Mouse (Mus musculus): ENCODE results near the gene Tpk1. TPM values are rescaled to one million over a fixed set of nuclear protein-coding genes. Genes with fewer than 3 reads are reported as not detected.

The Tpk1 gene
- polyA plus RNA-seq, 1 experiment: 33.1 TPM

DNA sequence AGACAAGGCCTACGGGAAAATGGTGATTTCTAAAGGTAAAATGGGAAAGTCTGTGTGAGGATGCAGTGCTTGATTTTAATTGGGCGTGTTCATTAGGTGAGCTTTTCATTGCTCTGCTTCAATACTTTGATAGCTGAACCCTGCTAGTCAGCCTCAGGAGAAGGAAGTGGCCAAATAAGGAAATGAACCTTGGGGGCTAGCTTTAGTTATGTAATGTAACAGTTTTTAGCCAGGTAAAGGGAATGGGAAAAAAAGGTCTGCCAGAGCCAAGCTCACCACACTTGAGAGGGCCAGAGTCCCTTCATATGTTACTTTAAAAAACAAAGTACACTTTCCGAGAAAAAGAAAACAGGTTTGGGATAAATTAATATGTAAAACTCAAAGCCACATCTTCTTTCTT lies 11.5 kb upstream of the Tpk1 start:
- peaks cover 17% of the 10 kb centered on the region for H3K4me1 ChIP-seq (ENCODE audit: control insufficient read depth, insufficient read depth, low read length)
- 57% methylated on average over 3 of the region's 3 CpGs for WGBS
- DNase-seq: peak; percentile 75

DNA sequence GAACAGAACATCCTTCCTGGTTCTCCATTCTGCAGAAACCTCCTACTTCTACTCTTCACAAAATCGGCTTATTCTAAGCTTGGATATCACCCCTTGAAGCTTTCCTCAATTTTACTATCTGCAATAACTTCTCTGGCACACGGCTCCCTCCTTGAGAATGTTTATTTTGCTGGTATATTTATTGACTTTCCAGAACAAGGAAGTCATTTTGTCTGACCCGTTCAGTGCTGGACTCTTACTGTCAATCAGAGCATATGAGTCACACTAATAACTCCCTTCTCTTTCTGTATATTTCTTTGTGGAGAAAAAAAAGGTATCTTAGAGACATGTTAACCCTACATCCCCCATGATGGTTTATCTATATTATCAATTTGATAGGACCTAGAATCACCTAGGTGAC lies 10.1 kb upstream of the Tpk1 start:
- Histone ChIP-seq H3K27ac (ENCODE audit: insufficient read depth, low read depth, low read length) (peak overlapping the region; percentile 56), H3K27me3 (replicated peaks; ENCODE audit: control insufficient read depth, insufficient read depth, low read length) (no peaks in the 10 kb centered on the region), H3K36me3 (ENCODE audit: control insufficient read depth, insufficient read depth, low read length) (no peaks in the 10 kb centered on the region), H3K4me3 (ENCODE audit: insufficient read depth, low read depth, low read length) (no peak overlapping the region), H3K4me1 (ENCODE audit: control insufficient read depth, insufficient read depth, low read length) (peaks cover 17% of the 10 kb centered on the region)
- TF ChIP-seq CTCF (conservative IDR thresholded peaks at IDR 0.05; ENCODE audit: insufficient read depth, insufficient read length, low read depth, low read length) (no peak), POLR2A (IDR thresholded peaks at IDR 0.05; ENCODE audit: low read depth, low read length) (no peak)
- 35% methylated on average over 3 of the region's 3 CpGs for WGBS
- no peak for DNase-seq

More for the DNA sequence above, 11.5 kb upstream of the Tpk1 start:
- H3K27ac ChIP-seq (ENCODE audit: insufficient read depth, low read depth, low read length): peak overlapping the region; percentile 63; the same call in 1 of the 2 replicates
- H3K4me3 ChIP-seq (ENCODE audit: insufficient read depth, low read depth, low read length): no peak overlapping the region
- H3K27me3 ChIP-seq (replicated peaks; ENCODE audit: control insufficient read depth, insufficient read depth, low read length): no peaks in the 10 kb centered on the region
- H3K36me3 ChIP-seq (ENCODE audit: control insufficient read depth, insufficient read depth, low read length): no peaks in the 10 kb centered on the region
- TF ChIP-seq CTCF (conservative IDR thresholded peaks at IDR 0.05; ENCODE audit: insufficient read depth, insufficient read length, low read depth, low read length) (no peak), POLR2A (IDR thresholded peaks at IDR 0.05; ENCODE audit: low read depth, low read length) (no peak)

DNA sequence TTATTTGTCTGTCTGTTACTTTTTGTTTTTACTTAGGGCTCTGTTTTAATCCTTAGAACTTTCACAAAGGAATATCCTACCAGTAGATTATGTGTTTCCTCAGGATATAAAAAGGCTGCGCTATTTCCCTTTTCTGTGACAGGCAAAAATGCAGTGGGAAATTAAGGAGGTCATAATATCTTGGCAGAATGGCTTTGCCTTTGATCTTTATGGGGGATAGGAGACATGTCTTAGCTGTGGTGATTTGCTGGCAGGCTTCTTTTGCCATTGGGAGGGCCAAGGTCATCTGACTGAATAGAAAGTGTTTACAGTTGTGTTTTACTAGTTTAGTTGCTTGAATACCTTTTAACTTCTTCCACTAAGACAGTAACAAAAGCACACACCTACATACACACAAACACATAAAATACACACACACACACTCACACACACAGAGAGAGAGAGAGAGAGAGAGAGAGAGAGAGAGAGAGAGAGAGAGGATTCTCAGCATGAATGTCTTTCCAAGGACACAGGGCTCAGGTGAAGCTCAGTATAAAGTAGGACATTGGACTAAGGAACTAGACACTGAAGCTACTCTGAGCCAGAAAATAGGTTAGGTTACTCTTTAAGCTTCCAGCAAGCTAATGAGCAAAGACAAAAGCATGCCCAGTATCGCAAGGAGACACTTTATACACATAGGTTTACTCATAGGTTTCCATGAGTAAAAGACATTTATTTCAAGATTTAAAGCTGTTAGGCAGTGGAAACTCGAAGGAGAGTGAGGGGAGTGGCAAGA lies 9.1 kb upstream of the Tpk1 start:
- no peak for TF ChIP-seq CTCF (conservative IDR thresholded peaks at IDR 0.05; ENCODE audit: insufficient read depth, insufficient read length, low read depth, low read length)
- no peak for TF ChIP-seq POLR2A (IDR thresholded peaks at IDR 0.05; ENCODE audit: low read depth, low read length)
- Histone ChIP-seq H3K36me3 (ENCODE audit: control insufficient read depth, insufficient read depth, low read length) (no peaks in the 10 kb centered on the region), H3K27ac (ENCODE audit: insufficient read depth, low read depth, low read length) (peak overlapping the region; percentile 99), H3K27me3 (replicated peaks; ENCODE audit: control insufficient read depth, insufficient read depth, low read length) (no peaks in the 10 kb centered on the region), H3K4me3 (ENCODE audit: insufficient read depth, low read depth, low read length) (no peak overlapping the region), H3K4me1 (ENCODE audit: control insufficient read depth, insufficient read depth, low read length) (peaks cover 17% of the 10 kb centered on the region)
- 25% methylated on average over 3 of the region's 3 CpGs for WGBS
- peak; percentile 80 for DNase-seq

DNA sequence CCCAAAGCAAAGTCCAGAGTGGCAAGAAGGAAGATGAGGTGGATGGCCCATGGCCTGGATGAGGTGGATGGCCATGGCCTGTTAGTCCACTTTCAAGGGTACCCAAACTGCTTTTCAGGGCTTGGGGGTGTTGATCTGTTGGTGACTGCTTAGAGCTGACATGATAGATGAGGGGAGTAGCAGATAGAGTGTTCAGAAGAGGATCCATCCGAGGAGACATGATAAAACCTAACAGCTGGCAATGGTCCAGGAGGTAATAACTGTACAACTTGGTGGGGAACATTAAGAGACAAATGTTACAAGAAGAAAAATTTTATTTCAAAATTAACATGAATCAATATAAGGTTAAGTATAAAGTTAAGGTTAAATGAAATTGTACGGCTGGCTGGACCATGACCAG lies 4.9 kb upstream of the Tpk1 start:
- no peak overlapping the region for H3K27ac ChIP-seq (ENCODE audit: insufficient read depth, low read depth, low read length)
- TF ChIP-seq CTCF (conservative IDR thresholded peaks at IDR 0.05; ENCODE audit: insufficient read depth, insufficient read length, low read depth, low read length): no peak
- TF ChIP-seq POLR2A (IDR thresholded peaks at IDR 0.05; ENCODE audit: low read depth, low read length): no peak
- DNase-seq: no peak
- H3K4me1 ChIP-seq (ENCODE audit: control insufficient read depth, insufficient read depth, low read length): peaks cover 14% of the 10 kb centered on the region
- H3K36me3 ChIP-seq (ENCODE audit: control insufficient read depth, insufficient read depth, low read length): no peaks in the 10 kb centered on the region
- no peaks in the 10 kb centered on the region for H3K27me3 ChIP-seq (replicated peaks; ENCODE audit: control insufficient read depth, insufficient read depth, low read length)
- H3K4me3 ChIP-seq (ENCODE audit: insufficient read depth, low read depth, low read length): no peak overlapping the region
- 74% methylated on average over 2 of the region's 2 CpGs for WGBS

DNA sequence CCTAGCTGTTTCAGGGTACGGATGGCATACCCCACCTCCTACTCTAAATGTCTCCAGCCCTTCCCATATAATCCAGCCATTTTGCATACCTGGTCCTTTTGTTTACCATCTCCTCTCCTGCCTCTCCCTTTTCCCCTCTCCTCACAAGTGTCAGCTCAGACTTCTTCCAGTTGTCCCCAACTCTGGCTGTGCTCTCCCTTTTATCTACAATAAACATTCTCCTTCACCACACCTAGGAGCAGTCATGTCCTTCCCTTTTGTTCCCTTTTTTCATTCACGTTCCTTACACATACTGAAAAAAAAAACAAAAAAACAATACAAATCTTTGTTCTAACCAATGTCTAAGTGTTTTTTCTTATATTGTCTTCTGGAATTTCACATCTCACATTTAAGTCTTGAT lies 1.6 kb upstream of the Tpk1 start:
- H3K4me1 ChIP-seq (ENCODE audit: control insufficient read depth, insufficient read depth, low read length): peaks cover 3% of the 10 kb centered on the region; the same call in 1 of the 2 replicates
- TF ChIP-seq POLR2A (IDR thresholded peaks at IDR 0.05; ENCODE audit: low read depth, low read length): no peak
- no peak for TF ChIP-seq CTCF (conservative IDR thresholded peaks at IDR 0.05; ENCODE audit: insufficient read depth, insufficient read length, low read depth, low read length)
- no peaks in the 10 kb centered on the region for H3K27me3 ChIP-seq (replicated peaks; ENCODE audit: control insufficient read depth, insufficient read depth, low read length)
- no peak for DNase-seq
- H3K4me3 ChIP-seq (ENCODE audit: insufficient read depth, low read depth, low read length): no peak overlapping the region
- no peak overlapping the region for H3K27ac ChIP-seq (ENCODE audit: insufficient read depth, low read depth, low read length)
- WGBS: 94% methylated on average over 2 of the region's 2 CpGs
- no peaks in the 10 kb centered on the region for H3K36me3 ChIP-seq (ENCODE audit: control insufficient read depth, insufficient read depth, low read length)

DNA sequence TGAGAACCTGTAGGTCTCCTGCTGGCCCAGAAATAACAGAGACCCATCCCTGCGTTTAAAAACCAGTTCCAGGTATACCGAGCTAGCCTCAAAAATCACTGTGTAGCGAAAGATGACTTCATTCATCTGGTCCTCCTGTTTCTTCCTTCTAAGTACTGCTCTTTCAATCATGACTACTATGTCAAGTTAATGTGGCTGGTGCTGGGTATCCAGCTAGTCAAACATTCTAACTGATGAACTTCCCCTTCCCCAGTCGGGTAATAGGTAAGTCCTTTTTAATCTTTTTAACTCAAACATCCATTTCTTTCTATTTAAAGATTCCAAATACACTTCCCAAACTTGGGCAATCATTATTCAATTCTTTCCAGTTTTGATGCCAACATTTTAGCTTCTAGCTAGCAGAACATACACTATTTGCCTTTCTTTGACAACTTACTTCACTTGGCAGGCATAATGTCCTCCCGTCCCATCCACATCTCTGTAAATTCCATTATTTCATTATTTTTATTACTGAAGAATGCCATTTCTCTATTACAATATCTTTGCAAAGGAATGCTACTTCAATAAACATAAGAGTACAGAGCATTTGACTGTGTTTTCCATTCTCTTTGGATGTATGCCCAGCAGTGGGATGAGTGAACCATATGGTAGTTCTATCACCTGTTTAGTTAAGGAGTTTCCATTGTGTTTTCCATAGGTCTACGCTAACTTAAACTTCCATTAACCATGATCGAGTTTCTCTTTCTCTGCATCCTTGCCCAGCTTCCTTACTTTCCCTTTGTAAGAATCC lies 728 bp upstream of the Tpk1 start:
- no peak for TF ChIP-seq POLR2A (IDR thresholded peaks at IDR 0.05; ENCODE audit: low read depth, low read length)
- Histone ChIP-seq H3K4me1 (ENCODE audit: control insufficient read depth, insufficient read depth, low read length) (peaks cover 3% of the 10 kb centered on the region; the same call in 1 of the 2 replicates), H3K4me3 (ENCODE audit: insufficient read depth, low read depth, low read length) (no peak overlapping the region; the same call in 1 of the 2 replicates), H3K36me3 (ENCODE audit: control insufficient read depth, insufficient read depth, low read length) (no peaks in the 10 kb centered on the region), H3K27ac (ENCODE audit: insufficient read depth, low read depth, low read length) (peak overlapping the region; percentile 78), H3K27me3 (replicated peaks; ENCODE audit: control insufficient read depth, insufficient read depth, low read length) (no peaks in the 10 kb centered on the region)
- DNase-seq: no peak
- 78% methylated on average over 7 of the region's 7 CpGs for WGBS

DNA sequence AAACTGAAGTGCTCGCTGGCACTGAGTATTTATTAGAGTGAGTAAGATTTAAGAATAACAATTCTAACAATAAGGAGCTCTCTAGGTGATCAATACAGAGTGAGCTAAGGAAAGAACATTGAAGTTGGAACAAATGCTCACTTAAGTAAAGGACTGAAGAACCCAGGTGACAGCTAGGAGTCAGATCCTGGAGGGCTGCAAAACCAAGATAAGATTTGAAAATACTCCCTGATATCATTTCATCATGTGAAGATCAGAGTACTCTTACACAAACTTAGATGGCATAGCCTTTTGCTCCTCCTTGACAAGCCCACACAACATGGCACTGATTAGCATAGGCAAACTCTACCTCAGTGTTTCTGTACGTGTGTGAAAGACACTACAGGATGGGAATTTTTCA lies 4.3 kb downstream of the Tpk1 start:
- Histone ChIP-seq H3K27me3 (replicated peaks; ENCODE audit: control insufficient read depth, insufficient read depth, low read length) (no peaks in the 10 kb centered on the region), H3K27ac (ENCODE audit: insufficient read depth, low read depth, low read length) (no peak overlapping the region), H3K4me3 (ENCODE audit: insufficient read depth, low read depth, low read length) (no peak overlapping the region), H3K36me3 (ENCODE audit: control insufficient read depth, insufficient read depth, low read length) (no peaks in the 10 kb centered on the region; the same call in 1 of the 2 replicates), H3K4me1 (ENCODE audit: control insufficient read depth, insufficient read depth, low read length) (peaks cover 8% of the 10 kb centered on the region; the same call in 1 of the 2 replicates)
- no peak for TF ChIP-seq POLR2A (IDR thresholded peaks at IDR 0.05; ENCODE audit: low read depth, low read length)
- no peak for TF ChIP-seq CTCF (conservative IDR thresholded peaks at IDR 0.05; ENCODE audit: insufficient read depth, insufficient read length, low read depth, low read length)
- no peak for DNase-seq
- 93% methylated on average over 2 of the region's 2 CpGs for WGBS
